Mouse (Mus musculus) ES-E14 (cell line): ENCODE measurements around the gene Plcl1. TPM values are rescaled to one million over a fixed set of nuclear protein-coding genes. Genes with fewer than 3 reads are reported as not detected.

ENCODE experiments used
- DNase-seq: peaks from one replicate; pipeline ENCODE4 v3.0.0-alpha.2; 2013; ENCODE audit warnings: low read depth, low spot score
- H3K27ac ChIP-seq: 2 replicates; pipeline ENCODE4 v1.5.1; 2012; ENCODE audit warnings: low read depth, mild to moderate bottlenecking, low read length, moderate library complexity, mixed read lengths; ENCODE audit not compliant: poor library complexity, insufficient read depth, severe bottlenecking
- H3K36me3 ChIP-seq: 2 replicates; pipeline ENCODE4 v1.6.1; 2012; ENCODE audit warnings: mild to moderate bottlenecking, low read length, moderate library complexity, mixed read lengths; ENCODE audit not compliant: control insufficient read depth, poor library complexity, insufficient read depth, severe bottlenecking
- H3K4me1 ChIP-seq, 2 experiments: fragments of 150-350 bp in 1 of 2; sonication (generic) in 1 of 2; 2 replicates each; pipeline ENCODE4 v1.6.1; 2012; ENCODE audit warnings: low read length in 2 of 2, mild to moderate bottlenecking in 1 of 2, mixed read lengths in 1 of 2; ENCODE audit not compliant: control insufficient read depth in 2 of 2, insufficient read depth in 2 of 2, poor library complexity in 1 of 2
- H3K4me3 ChIP-seq, 2 experiments: fragments of 150-350 bp in 1 of 2; sonication (generic) in 1 of 2; 2 replicates each; pipeline ENCODE4 v1.5.1; 2012; ENCODE audit warnings: low read length in 2 of 2, low read depth in 1 of 2, mild to moderate bottlenecking in 1 of 2, mixed read lengths in 1 of 2; ENCODE audit not compliant: insufficient read depth in 1 of 2, poor library complexity in 1 of 2, severe bottlenecking in 1 of 2
- H3K9ac ChIP-seq: 2 replicates; pipeline ENCODE4 v1.6.1; 2012; ENCODE audit warnings: low read depth, mild to moderate bottlenecking, low read length, mixed read lengths; ENCODE audit not compliant: poor library complexity, insufficient read depth, severe bottlenecking
- H3K9me3 ChIP-seq: fragments of 150-350 bp; sonication (generic); 2 replicates; pipeline ENCODE4 v1.6.1; 2012; ENCODE audit warnings: low read depth, mild to moderate bottlenecking, low read length; ENCODE audit not compliant: control insufficient read depth, insufficient read depth
- CHD2 ChIP-seq: IDR thresholded peaks from 2 replicates; pipeline ENCODE4 v1.6.1; 2014; ENCODE audit warnings: mild to moderate bottlenecking, low read depth, low read length, inconsistent platforms
- HCFC1 ChIP-seq: IDR thresholded peaks from 2 replicates; pipeline ENCODE4 v1.6.1; 2012; ENCODE audit warnings: low read length, inconsistent platforms, borderline replicate concordance; ENCODE audit not compliant: insufficient read depth
- MAFK ChIP-seq: IDR thresholded peaks from 2 replicates; pipeline ENCODE4 v1.6.1; 2014; ENCODE audit warnings: mild to moderate bottlenecking, low read depth, low read length, inconsistent platforms; ENCODE audit not compliant: insufficient read depth
- ZC3H11A ChIP-seq: IDR thresholded peaks from 2 replicates; pipeline ENCODE4 v1.6.1; 2012; ENCODE audit warnings: low read depth, mild to moderate bottlenecking, inconsistent platforms, low read length, borderline replicate concordance
- ZNF384 ChIP-seq: IDR thresholded peaks from 2 replicates; pipeline ENCODE4 v1.6.1; 2012; ENCODE audit warnings: low read depth, low read length, inconsistent platforms
- in situ Hi-C, 2 experiments: fragments of 600-800 bp; cut with MboI; formaldehyde crosslinking; loops; one replicate each; pipeline ENCODE4 v1.15.1; 2025; ENCODE audit warnings: low sequenced_read_pairs in 2 of 2, inconsistent platforms in 1 of 2; ENCODE audit not compliant: unreplicated experiment in 2 of 2
- total RNA-seq: library from RNA; depleted of rRNA; stranded (reverse); fragments of 300-350 nt; gene quantifications from 2 replicates; pipeline ENCODE4 v1.2.3, GENCODE M21; 2012

Plcl1 gene
- total RNA-seq, 1 experiment = 0.49 TPM

DNA sequence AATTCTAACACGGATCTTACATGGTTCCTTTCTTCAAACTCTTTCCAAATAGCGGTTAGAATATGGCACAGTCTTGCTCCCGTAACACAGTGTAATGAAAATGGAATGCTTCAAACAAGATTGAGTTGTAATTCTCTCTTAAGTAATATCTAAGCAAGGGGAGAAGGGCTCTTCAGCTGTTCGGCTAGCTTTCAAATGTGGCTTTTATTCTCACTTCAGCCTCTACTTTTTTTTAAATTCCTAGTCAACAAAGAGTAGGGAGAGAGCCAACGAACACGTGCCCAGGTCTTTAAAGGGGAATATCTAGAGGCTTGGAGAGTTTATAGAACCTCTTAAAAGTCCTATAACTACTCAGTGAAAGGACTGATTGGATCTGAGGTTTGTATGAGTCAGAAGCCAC is 160.2 kb downstream of the Plcl1 start:
- H3K9ac ChIP-seq = no peak overlapping the region
- in situ Hi-C loops = no loop called here
- no peaks in the 10 kb centered on the region for H3K4me1 ChIP-seq
- no peak overlapping the region for H3K4me3 ChIP-seq
- no peak for TF ChIP-seq ZNF384
- no peak for TF ChIP-seq MAFK
- no peak for TF ChIP-seq HCFC1
- no peak for TF ChIP-seq CHD2
- no peak for TF ChIP-seq ZC3H11A
- H3K36me3 ChIP-seq = no peaks in the 10 kb centered on the region
- no peaks in the 10 kb centered on the region for H3K9me3 ChIP-seq
- no peak overlapping the region for H3K27ac ChIP-seq
- DNase-seq = no peak

DNA sequence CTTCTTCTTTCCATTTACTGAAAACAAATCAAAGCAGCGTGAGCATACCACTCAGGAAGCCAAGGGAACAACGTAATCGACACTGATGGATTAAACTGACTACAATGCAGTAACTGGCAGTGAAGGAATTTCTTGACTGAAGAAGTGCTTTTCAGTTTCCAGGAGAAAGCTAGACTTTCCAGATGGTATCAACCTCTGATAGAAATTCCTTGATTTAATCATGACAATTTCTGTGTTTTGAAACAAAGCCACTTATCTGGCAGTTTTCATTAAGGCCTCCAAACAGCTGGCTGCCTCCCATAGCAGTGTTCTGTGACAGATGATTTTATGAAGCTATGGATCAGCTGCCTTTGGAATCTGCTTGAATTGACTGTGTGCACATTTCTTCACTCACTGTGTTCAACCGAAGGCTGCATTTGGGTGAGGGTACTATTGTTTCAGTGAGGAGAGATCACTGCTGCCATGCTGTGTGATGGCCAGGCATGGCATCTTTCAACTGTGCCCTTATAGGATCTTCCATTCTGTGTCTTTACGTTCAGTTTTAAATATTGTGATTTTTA is 162.2 kb downstream of the Plcl1 start:
- H3K4me3 ChIP-seq = no peak overlapping the region
- TF ChIP-seq ZNF384 = no peak
- no peak for TF ChIP-seq CHD2
- no peak for TF ChIP-seq HCFC1
- no peak for TF ChIP-seq MAFK
- no peak for TF ChIP-seq ZC3H11A
- no peaks in the 10 kb centered on the region for H3K9me3 ChIP-seq

DNA sequence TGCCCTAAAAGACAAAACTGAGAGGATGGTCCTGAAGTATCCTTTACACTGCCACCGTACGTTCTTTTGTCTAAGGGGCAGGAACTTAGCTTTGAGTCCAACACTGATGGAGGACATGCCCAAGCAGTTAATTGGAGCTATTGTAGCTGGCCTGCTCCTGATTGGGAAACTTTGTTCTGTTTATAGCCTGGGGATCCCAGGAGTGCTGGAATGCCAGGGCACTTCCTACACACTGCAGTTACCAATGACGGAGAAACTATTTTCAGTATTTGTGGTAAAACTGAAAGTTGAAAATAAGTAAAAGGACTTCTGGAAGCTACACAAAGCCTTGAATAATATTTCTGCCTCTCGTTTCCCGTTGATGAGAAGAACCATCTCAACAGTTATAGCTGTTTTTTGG is 164.5 kb downstream of the Plcl1 start:
- H3K27ac ChIP-seq = no peak overlapping the region
- TF ChIP-seq ZNF384 = no peak
- no peak for TF ChIP-seq CHD2
- TF ChIP-seq HCFC1 = no peak
- TF ChIP-seq ZC3H11A = no peak
- no peak for TF ChIP-seq MAFK
- H3K36me3 ChIP-seq = no peaks in the 10 kb centered on the region
- H3K9me3 ChIP-seq = no peaks in the 10 kb centered on the region
- H3K9ac ChIP-seq = no peak overlapping the region
- H3K4me1 ChIP-seq = no peaks in the 10 kb centered on the region
- in situ Hi-C loops = no loop called here
- DNase-seq = no peak
- H3K4me3 ChIP-seq = no peak overlapping the region

More for the DNA sequence above, 162.2 kb downstream of the Plcl1 start:
- H3K4me1 ChIP-seq = no peaks in the 10 kb centered on the region
- in situ Hi-C loops = no loop called here
- no peak overlapping the region for H3K9ac ChIP-seq
- H3K36me3 ChIP-seq = no peaks in the 10 kb centered on the region
- no peak overlapping the region for H3K27ac ChIP-seq
- DNase-seq = no peak

DNA sequence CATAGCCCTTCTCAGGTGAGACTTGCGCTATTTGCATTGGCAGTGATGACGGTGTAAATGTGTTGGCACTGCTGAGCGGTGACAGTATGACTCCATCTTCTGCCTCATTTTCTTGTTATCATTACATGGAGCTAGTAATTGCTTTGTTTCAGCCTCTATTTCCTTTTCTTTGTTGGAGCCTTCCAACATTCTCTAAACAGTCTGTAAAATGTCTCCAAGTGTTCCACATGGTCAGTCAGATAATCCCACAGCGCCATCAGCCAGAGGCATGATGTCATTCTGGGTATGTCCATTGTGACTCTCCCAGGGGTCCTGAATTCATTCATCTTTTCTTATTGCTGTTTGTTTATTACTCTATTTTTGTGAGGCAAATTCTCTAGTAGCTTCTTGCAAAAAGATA is 165.7 kb downstream of the Plcl1 start:
- in situ Hi-C loops = no loop called here
- no peaks in the 10 kb centered on the region for H3K4me1 ChIP-seq
- no peak for DNase-seq

DNA sequence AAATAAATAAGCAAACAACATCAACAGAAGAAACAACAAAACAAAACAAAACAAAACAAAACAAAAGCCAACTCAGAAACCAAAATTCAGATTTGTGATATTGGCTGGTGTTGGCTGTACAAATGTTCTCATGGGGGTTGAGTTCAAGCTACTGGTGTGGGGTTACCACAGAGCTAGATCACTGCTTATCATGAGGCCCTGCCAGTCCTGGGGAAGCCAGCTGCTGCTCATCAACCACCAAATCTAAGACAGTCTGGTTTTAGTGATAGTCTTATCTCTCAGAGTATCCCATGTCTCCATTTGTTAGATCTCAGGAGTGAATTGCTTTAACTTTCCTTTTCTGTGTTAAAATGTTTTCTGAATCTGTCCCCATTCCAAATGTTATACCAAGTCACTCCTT is 166.5 kb downstream of the Plcl1 start:
- Histone ChIP-seq H3K4me1 (no peaks in the 10 kb centered on the region), H3K27ac (no peak overlapping the region), H3K4me3 (no peak overlapping the region), H3K9me3 (no peaks in the 10 kb centered on the region), H3K9ac (no peak overlapping the region), H3K36me3 (no peaks in the 10 kb centered on the region)
- no peak for DNase-seq
- TF ChIP-seq ZNF384 = no peak
- TF ChIP-seq MAFK = no peak
- TF ChIP-seq ZC3H11A = no peak
- no peak for TF ChIP-seq HCFC1
- in situ Hi-C loops = no loop called here

More for the DNA sequence above, 165.7 kb downstream of the Plcl1 start:
- H3K27ac ChIP-seq = no peak overlapping the region
- no peaks in the 10 kb centered on the region for H3K36me3 ChIP-seq
- H3K9me3 ChIP-seq = no peaks in the 10 kb centered on the region
- no peak for TF ChIP-seq MAFK
- no peak for TF ChIP-seq ZNF384
- no peak for TF ChIP-seq CHD2
- no peak for TF ChIP-seq ZC3H11A
- TF ChIP-seq HCFC1 = no peak
- H3K9ac ChIP-seq = no peak overlapping the region
- no peak overlapping the region for H3K4me3 ChIP-seq
